Mouse (Mus musculus) ovary, postnatal 10 days (tissue): Measurements from ENCODE around the gene Plekhg5.

Experiments used
- DNase-seq: peaks from one replicate; pipeline ENCODE4 v3.0.0; 2022; ENCODE audit warnings: low spot score

Plekhg5 gene

DNA sequence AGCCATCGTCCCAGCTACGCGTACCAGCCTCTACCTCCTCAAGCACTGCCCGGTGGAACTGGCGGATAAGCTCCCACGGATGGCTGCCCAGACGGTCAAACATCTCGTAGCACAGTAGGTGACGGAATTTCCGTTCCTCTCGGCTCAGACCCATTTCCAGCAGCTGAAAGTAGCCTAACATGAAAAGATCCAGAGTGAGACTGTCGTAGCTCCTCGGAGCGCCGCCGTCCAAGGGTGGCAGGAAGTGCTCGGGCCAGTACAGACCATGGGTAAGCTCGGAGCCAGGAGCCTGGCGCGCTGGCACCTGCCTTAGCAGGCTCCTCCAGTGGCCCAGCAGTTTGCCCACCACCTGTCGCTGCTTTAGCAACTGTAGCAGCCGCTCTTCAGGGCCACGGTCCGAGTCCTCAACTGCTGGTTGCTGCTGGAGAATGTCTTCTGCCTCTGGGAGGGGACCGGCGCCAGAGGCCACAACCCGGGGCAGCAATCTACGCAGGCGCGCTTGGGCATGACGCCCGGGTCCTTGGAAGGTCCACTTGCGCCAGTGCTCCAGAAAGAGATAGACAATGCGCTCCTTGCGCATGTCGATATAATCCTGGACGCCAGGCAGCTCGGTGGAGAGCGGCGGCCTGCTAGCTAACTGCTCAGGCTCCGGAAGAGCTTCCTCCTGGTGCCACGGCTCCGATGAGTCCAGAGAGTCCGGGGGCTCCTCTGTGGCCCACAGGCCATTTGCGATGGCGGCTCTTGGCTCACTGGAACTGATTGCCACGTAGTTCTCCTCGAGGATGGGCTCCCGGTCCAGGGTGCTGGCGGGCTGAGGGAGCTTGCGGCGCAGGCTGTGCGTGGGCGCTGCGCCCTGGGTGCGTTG lies 53.1 kb downstream of the Plekhg5 start:
- DNase-seq: no peak

GRCm38 (mm10) chr4:152126026-152126920 lies 54.0 kb downstream of the Plekhg5 start:
- no peak for DNase-seq

DNA sequence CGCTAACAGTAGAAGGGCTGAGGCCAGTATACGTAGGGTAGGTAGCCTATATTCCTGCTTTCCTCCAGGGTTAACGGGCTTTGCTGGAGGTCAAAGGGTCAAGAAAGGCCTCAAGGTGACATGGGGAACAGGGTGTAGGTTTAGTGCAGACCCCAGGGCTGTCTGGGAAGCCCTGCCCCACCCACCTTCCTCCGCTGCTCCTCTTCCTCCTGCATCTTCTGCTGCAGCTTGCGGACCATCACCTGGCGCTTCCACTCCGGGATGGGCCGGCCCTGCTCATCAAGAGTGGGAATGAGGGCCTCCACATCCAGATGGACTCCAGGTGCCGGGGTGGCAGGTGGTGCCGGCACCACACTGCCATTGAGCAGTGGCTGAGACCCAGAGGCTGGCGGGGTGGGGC lies 55.6 kb downstream of the Plekhg5 start:
- DNase-seq: no peak

GRCm38 (mm10) chr4:152128784-152129183 lies 56.5 kb downstream of the Plekhg5 start:
- no peak for DNase-seq

- no peak for DNase-seq
Measured at GRCm38 (mm10) chr4:152129395-152129930, 57.2 kb downstream of the Plekhg5 start.

DNA sequence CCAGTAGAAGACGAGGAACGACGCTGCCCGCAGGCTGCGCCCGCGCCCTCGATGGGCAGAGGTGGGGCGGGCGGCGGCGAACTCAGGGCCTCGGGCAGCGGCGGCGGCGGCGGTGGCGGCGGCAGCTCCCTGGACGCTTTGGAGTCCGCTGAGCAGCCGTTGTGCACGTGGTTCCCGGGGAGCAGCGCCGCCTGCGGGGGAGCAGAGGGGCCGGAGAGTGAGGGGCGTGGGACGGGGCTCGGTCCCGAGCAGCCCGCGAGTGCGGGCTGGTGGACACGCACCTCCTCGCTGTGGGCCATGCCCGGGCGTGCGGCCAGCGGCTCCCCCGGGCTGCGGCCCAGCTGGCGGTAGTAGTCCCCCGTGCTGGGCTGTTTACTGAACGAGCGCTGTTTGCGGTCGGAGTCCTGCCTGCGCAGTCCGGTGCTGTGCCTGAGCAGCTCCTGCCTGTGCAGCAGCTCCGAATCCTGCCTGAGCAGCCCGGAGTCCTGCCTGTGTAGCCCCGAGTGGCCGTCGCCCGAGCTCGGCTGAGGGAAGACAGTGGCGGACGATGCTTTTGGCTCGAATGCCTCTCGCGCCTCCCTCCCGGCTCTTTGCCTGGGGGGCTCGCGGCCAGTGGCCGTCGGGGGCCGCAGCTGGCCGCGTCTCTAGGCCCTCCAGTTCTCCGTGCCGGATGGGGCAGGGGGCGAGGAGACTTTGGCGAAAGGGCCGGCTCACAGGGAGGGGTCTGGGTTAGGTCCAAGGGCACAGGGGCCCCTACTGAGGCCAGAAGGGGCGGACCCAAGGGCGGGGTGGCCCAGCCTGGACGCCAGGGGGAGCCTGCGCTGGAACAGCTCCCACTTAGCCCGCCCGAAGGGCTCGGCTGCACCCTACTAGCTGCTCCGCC lies 58.7 kb downstream of the Plekhg5 start:
- DNase-seq: no peak

DNA sequence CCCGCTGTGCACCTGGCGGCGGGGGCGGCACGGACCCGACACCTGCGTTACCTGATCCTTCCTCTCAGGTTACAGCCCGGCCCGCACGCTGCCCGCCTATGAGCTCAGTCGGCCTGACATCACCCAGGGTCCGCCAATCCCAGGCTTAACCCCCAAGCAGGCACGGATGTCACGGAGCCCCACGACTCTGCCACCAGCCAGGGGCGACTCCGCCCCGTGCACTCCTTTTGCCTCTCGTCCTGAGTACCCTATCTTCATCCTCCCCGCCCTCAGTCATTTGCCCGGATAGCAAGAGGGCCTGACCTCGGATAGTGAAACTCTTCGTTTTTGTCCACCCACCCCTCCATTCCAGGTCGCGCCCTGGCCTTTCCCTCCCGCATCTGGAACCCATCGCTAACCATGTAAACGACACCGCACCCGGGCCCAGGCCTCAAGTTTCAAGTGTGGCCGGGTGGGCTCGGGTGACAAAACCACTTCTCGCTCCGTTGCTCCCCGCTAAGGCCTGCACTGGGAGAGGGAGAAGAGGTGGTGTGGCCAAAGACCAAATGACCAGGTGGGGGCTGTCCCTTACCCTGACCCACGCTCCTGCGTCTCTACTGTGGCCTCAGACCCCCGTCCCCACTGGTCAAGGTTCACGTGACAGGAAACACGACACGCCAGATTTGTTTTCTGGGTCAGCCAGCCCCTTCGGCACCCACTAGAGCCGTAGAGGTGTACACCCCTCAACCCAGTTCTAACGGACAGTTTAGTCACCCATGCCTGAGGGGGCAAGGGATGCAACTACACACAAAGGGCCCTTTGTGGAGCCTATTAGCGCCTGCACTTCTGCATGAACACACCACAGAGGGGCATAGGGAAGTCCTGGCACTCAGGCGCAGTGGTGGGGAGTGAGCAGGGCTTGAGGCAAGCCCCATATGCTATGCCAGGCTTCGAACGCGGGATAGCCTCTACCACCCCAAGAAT lies 59.8 kb downstream of the Plekhg5 start:
- DNase-seq: no peak

- DNase-seq: no peak
Measured at GRCm38 (mm10) chr4:152132772-152133169, 60.5 kb downstream of the Plekhg5 start.

- DNase-seq: no peak
Measured at GRCm38 (mm10) chr4:152133213-152133612, 60.9 kb downstream of the Plekhg5 start.

DNA sequence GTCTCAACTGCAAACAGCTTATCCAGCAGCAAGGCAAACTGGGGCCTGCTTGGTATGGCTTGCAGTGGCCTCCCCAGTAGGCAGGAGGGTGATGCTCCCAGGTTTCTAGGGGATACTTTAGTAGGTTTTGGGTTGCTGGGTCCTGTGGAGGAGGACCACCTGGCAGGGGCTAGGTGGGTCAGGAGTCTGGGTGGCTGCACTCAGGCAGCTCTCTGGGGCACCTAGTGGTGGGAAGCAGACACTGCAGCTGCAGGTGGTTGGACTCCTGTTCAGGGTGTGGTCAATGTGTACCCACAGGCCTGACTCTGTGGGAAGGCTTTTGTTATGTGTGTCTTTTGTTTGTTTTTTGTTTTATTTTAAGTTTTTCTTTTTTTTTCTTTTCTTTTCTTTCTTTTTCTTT lies 62.2 kb downstream of the Plekhg5 start:
- DNase-seq: no peak

DNA sequence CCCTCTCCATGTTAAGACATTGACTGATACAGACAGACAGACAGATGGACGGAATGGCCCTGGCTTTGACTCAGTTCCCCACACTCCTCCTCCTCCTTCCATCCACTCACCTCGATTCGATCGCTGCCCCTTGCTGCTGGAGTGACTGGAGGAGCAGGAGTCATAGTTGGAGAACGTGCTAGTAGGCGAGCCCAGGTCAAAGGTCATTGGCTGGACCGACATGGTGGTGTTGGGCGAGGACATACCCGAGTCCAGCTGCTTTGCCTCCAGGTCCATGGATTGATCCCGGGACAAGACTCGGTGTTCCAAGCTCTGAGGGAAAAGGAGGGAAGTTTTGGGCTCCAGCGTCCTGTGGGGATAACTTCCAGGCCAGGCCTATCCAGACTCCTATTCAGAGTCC lies 63.1 kb downstream of the Plekhg5 start:
- DNase-seq: no peak

DNA sequence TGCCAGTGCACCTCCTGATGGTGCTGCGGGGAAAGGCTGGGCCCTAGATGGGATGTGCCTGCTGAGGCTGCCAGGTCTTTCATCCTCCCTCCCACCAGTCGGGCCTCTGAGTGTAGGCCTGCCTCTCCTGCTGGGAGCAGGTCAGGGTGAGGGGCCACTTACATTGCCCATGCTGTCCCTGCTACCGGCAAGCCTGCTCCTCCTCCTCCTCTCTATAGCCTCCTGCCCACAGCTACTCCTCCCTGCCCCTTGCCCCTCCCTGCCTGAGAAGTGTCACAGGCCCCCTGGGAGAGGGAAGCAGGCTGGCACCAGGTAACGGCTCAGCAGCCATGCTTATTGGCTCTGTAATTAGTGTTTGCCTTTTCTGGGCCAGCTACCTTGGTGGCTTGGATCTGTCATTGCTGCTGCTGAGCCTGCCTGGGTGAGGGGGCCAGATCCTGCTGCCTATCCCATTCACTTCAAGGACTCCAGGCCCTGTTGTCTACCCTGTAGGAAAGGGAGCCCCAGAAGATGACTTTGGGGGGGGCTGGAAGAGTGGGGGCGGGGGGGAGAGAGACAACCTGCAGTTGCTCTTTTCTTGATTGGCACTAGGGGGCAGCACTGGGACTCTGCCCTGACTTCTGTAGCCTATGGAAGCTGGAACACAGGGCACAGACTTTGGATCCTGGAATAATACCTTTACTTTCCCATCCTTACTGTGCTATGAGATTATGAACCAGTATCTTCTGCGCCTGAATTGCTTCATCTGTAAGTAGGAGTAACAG lies 64.0 kb downstream of the Plekhg5 start:
- no peak for DNase-seq

DNA sequence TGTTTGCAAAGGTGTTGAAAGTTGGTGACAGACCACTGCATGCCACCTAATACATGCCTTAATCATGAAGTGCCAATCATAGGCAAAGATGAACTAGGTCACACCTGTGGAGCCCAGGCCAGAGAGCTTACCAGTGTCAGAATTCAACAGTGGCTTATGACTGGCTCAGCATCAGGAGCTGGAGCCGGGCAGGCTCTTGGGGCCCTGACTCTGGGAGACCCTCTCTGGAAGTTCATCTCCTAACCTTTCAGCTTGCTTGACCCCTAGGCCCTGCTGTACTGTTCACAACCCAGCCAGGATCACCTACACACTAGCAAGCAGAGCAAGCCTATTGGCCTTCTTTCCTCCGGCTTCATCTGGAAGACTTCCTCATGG lies 64.6 kb downstream of the Plekhg5 start:
- no peak for DNase-seq

DNA sequence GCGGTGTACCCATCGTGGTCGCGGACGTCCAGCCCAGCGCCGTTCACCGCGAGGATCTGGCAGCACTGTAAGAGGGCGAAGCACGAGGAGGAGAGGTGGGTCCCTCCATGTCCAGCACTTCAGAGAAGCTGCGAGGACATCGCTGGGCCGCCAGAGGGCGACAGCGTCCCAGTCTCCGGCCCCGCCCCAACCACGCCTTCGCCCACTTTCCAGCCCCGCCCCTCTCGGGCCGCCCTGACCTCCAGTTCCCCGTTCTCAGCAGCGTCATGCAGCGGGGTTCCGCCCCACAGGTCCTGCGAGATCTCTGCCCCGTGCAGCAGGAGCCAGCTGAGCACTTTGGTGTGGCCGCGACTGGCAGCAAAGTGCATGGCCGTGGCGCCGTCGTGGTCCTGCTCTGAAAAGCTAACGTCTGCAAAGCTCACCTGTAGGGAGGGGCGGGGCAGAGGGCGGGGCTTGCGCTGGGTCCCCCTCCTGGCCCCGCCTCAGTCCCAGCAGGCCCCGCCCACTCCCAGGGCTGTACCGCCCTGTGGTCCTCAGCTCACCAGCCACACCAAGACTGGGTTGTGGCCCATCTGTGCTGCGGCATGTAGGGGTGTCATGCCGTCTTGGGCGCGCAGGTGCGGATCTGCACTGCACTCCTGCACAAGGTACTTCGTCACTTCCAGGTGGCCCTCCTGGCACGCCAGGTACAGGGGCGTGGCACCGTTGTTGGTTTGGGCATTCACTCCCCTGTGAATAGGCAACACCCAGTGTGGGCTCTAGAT lies 66.4 kb downstream of the Plekhg5 start:
- peak; percentile 62 for DNase-seq

DNA sequence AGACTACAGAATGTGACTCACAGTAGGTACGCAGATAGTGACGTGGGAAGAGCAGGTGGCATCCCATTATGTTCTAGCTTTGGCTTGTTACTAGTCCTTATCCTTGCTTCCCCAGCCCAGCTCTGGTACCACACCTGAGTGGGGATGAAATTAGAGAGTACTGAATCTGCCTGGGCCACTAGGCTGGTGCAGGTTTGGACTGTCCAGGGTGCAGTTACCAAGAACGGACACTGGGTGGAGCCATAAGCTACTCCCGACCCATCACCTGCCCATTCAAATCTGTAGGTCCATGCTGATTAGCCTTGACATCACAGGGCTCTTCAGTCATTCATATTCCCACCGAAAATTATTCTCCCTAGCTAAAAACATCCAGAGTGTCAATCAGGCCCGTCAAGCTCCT lies 68.1 kb downstream of the Plekhg5 start:
- DNase-seq: no peak

- no peak for DNase-seq
Measured at GRCm38 (mm10) chr4:152141521-152142135, 69.3 kb downstream of the Plekhg5 start.

DNA sequence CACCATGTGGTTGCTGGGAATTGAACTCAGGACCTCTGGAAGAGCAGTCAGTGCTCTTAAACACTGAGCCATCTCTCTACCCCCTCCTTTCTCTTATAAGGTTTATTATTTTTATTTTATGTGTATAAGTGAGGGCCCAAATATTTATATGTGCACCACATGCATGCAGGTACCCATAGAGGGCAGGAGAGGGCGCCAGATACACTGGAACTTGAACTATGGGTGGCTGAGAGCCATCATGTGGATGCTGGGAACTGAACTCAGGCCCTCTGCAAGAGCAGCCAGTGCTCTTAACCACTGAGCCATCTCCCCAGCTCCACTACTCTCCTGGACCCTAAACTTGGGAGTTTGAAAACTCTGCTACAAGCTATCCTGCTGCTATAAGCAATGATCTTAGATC lies 71.3 kb downstream of the Plekhg5 start:
- no peak for DNase-seq

DNA sequence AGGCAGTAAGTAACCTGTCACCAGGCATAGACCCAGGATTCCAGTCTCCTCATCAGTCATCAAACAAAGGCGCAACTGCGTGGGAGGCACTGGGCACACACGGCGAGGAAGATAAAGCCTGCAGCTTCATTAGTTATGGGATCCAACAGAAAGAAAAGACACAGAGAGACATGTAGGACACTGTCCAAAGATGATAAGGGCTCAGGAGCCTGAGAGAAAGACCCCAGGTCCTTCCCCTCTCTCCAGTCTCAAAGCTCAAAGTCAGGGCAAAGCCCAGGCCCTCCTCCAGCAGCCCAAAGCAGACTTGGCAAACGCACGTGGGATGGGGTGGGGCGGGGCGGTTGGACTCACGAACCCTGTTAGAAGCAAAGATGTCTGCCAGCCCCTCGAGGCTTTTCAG lies 73.2 kb downstream of the Plekhg5 start:
- no peak for DNase-seq
